Mouse (Mus musculus): ENCODE results near the gene 1700018F24Rik.

The 1700018F24Rik gene

GRCm38 (mm10) chr5:145083632-145084451 is 41.1 kb downstream of the 1700018F24Rik start, which contains the start of the genes Arpc1a and Kpna7:
Arpc1a (plus strand) TSS chr5:145083830.
Kpna7 (minus strand) TSS chr5:145084030.
- peak; percentile 91 for DNase-seq

- DNase-seq, result no peak
Measured at GRCm38 (mm10) chr5:145084822-145085221, 42.0 kb downstream of the 1700018F24Rik start.

GRCm38 (mm10) chr5:145088186-145088585 is 45.4 kb downstream of the 1700018F24Rik start:
- DNase-seq, result no peak

GRCm38 (mm10) chr5:145089878-145090277 is 47.1 kb downstream of the 1700018F24Rik start:
- no peak for DNase-seq
